Mouse (Mus musculus) thymus, postnatal 0 days (tissue): ENCODE results near the gene Olfr462. TPM values are rescaled to one million over a fixed set of nuclear protein-coding genes. Genes with fewer than 3 reads are reported as not detected.
"Not testable (repeated sequence)": the region's sequence is repeated elsewhere in the genome, so short reads cannot be mapped to it uniquely, and the experiment has no call there.

ENCODE experiments used
- DNase-seq: peaks from one replicate; pipeline ENCODE4 v3.0.0-alpha.2; 2015; ENCODE audit warnings: low spot score
- polyA plus RNA-seq: library from polyadenylated mRNA; unstranded; fragments of >200 nt; fragmentation: Nextera tagmentation; extraction: Ambion mirVana; gene quantifications from 2 replicates; pipeline ENCODE4 v1.2.1, GENCODE M21; 2015

Gene Olfr462
- not detected in 2 replicates for polyA plus RNA-seq

GRCm38 (mm10) chr11:87892168-87892567, at the start of gene Olfr462:
Gene Olfr462 (minus strand): TSS chr11:87892268.
- DNase-seq, result no peak

GRCm38 (mm10) chr11:87935467-87935866, 43.4 kb upstream of the Olfr462 start:
- DNase-seq, result peak; percentile 4

DNA sequence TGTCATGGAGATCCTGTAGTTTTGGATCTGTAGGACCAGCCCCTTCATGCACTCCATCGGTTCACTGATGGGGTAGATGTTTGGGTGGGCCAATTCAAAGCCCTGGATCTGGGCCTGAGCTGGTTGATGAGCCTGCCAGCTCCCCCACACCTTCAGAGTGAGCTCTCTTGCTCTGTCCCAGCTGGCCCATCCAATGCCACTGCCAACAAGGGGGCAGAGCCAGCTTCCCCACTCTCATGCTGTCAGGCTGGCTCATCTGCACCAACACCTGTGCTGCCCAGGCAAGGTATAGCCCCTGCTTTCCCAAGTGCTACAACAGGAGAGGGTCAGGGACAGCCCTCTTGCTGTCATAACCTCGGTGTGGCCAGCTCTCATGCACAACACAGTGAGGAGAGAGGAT, 41.7 kb upstream of the Olfr462 start:
- no peak for DNase-seq

DNA sequence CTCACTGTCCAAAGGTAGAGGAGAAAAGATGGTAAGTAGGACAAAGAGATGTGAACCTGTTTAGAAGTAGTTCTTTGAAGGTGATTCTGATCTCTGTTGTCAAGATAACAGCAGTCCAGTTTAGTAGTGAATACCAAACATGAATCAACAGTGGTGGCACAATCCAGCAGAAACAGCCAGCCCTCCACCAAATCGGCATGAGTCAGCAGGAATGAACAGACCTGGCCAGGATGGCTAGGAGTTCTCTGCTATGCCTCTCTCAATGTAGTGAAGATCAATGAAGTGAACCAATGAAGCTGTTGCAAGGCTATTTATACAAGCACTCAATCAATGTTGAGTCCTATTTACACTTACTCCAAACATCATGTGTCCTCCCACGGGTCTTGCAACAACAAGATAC, 38.3 kb upstream of the Olfr462 start:
- DNase-seq, result no peak

DNA sequence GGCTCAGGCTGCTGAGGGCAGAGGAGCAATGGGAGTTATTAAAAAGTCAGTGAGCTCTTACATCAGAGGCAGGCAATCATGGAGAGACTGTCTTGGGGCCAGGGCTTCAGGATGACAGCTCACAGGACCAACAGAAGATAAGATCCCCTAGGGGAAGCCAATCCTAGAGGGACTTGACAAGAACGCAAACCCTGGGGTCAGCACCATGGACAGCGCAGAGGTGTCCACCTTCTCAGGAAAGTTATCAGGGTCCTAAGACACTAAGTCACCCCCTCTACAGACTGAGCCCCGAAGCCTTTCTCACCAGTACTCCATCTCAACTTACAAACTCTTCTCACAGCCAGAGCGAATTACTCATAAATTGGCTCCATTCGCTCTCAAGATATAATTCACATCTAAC, 28.9 kb upstream of the Olfr462 start, which contains the start of gene Olfr464:
TSS of gene Olfr464 (minus strand) at position 2 of the 400 bp plus-strand sequence.
- peak; percentile 10 for DNase-seq

- DNase-seq, result no peak
These were observed 28.2 kb upstream of the Olfr462 start for GRCm38 (mm10) chr11:87920301-87920700.

DNA sequence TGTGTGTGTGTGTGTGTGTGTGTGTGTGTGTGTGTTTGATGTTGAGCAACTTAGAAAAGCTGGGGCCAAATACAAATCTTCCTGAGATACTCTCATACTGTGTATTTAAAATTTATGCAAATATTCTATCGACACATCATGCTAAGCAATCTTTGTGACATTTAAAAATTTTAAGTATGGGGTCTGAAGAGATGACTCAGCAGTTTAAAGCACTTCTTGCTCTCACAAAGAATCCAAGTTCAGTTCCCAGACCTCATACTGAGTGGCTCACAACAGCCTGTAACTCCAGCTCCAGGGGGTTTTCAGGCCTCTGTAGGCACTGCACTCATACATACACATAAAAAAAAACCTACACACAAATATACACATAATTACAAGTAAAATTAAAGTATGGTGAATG, 23.9 kb upstream of the Olfr462 start:
- DNase-seq, result no peak

GRCm38 (mm10) chr11:87904331-87904730, 12.3 kb upstream of the Olfr462 start:
- DNase-seq, result no peak

- no peak for DNase-seq
These were observed 5.2 kb upstream of the Olfr462 start, which contains the start of gene Olfr463 for GRCm38 (mm10) chr11:87897287-87897686. Gene Olfr463 (minus strand): TSS chr11:87897387.

GRCm38 (mm10) chr11:87884856-87885255, 7.2 kb downstream of the Olfr462 start:
- no peak for DNase-seq

- peak; percentile 26 for DNase-seq
These were observed 8.6 kb downstream of the Olfr462 start for GRCm38 (mm10) chr11:87883493-87883892.

DNA sequence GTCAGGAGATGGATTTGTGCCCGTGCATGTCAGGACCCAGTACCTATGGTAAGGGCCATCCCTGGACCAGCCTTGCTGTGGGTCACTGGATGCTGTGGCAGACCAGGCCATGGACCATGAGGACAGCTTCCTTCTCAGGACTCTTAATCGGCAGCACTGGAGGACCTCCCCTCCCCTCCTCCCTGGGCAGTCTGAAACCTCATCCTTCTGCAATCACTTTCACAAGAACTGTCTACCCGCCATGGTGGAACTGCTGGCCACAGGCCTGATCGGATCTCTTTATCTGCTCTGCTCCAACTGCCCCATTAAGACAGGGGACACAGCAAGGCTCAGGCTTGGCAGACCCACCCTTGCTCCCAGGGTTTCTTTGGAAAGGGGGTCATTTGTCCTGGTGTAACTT, 10.4 kb downstream of the Olfr462 start:
- no peak for DNase-seq

DNA sequence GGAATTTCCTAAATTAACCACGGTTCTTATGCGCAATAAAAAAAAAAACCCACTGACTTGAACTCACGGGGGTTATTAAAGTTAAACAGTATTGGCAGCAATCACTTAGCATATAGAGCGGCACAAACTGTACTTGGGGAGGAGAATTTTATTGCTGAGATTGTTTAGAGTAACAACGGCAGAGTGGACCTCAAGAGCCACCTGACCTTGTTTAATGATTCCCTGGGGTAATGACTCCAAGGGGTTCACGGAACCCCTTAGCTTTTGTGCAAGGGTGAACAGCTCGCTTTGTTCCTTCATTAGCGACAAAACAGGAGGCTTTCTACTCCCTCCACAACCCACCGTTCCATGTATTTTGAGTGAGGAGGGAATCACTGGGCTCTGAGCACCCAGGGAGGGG, 12.2 kb downstream of the Olfr462 start:
- DNase-seq, result no peak

DNA sequence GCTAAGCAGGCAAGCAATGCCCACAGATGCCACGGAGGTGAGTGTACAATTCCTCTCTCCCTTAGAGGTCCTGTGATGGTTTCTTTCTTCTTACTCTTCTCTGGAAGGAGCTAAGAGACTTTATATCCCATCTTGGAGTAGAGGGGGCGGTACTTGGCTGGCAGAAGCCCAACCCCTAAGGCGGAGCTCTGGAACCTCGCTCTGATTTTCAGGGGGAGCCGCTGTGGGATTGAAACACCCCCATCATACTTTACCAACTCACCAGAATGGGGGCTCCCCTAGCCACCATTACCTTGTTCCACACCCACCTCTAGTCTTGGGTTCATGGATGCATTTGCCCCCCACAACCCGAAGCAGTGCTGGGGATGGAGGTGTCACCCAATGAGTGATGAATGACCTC, 16.6 kb downstream of the Olfr462 start, which contains the start of gene Epx:
TSS of gene Epx (minus strand) at position 101 of the 400 bp plus-strand sequence.
- no peak for DNase-seq

DNA sequence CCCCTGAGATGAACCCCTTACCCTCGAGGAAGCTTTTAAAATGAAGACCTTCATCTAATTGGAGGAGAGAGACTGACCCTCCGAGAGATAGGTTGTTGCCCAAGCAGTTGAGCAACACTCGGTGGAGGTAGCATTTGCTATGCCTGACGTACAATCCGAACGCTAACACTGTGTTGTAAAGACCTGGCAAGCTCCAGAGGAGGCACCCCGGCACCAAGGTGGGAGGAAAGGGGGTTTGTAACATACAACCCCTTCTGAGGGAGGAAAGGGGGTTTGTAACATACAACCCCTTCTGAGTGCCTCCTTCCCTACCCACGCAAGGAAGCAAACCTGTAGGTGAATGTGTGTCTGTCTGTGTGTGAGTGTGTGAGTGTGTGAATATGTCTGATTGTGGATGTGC, 20.3 kb downstream of the Olfr462 start:
- DNase-seq, result no peak

GRCm38 (mm10) chr11:87870096-87870495, 22.0 kb downstream of the Olfr462 start:
- no peak for DNase-seq

GRCm38 (mm10) chr11:87866891-87867290, 25.2 kb downstream of the Olfr462 start:
- not testable (repeated sequence) for DNase-seq

DNA sequence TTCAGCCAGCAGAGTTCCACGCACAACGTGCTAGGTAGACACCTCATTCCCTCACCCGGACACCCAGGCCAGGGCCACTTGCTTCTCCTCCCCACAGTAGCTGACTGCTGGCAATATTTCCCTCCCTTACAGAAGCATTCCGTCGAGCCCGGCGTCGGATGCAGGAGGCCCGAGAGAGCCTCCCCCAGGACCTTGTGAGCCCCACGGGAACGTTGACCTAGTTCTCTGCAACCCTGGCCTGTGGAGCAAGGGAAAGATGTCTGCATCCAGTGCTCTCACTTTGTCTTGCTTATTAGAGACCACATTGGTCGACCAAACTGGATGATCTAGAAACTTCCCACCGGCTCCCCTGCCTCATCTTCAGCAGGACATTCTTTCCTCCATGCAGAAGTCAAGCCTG, 29.3 kb downstream of the Olfr462 start:
- DNase-seq, result no peak

GRCm38 (mm10) chr11:87860426-87860825, 31.6 kb downstream of the Olfr462 start:
- DNase-seq, result no peak

- DNase-seq, result no peak
These were observed 32.8 kb downstream of the Olfr462 start for GRCm38 (mm10) chr11:87859273-87859672.

GRCm38 (mm10) chr11:87854550-87854949, 37.5 kb downstream of the Olfr462 start:
- DNase-seq, result no peak

GRCm38 (mm10) chr11:87853597-87853954, 38.5 kb downstream of the Olfr462 start:
- no peak for DNase-seq

- peak; percentile 98 for DNase-seq
These were observed 39.1 kb downstream of the Olfr462 start, which contains the start of gene Mks1 for GRCm38 (mm10) chr11:87852690-87853596. Gene Mks1 (plus strand): TSS chr11:87853215.
